In genomic region chr15:98868346-98869063, GRCm38 (mm10) we compare ENCODE assay signal across 8 mouse cellular contexts. TPM values are rescaled to one million over a fixed set of nuclear protein-coding genes. Genes with fewer than 3 reads are reported as not detected.
A peak's percentile ranks its signal among the peaks of the same experiment; 100 is the strongest.
DNase-seq lines count a peak whose midpoint lies in the region; ATAC-seq and TF ChIP-seq lines count a peak whose summit lies in the region.

No protein-coding gene starts in this region.

- no peak overlapping the region for H3K27ac ChIP-seq in forebrain, postnatal 0 days (ENCODE audit: low read depth, low read length)
- H3K27ac ChIP-seq in liver, embryonic 14.5 days, result peak overlapping the region; percentile 16

- H3K9ac ChIP-seq in forebrain, postnatal 0 days, result peak overlapping the region; percentile 97
- peak overlapping the region; percentile 97 for H3K9ac ChIP-seq in liver, embryonic 14.5 days (replicated peaks)

- H3K27me3 ChIP-seq in erythroblast, embryonic 14.5 days (ENCODE audit: control insufficient read depth), result no peaks in the 10 kb centered on the region
- H3K27me3 ChIP-seq in forebrain, postnatal 0 days (ENCODE audit: insufficient read depth, low read length), result no peaks in the 10 kb centered on the region
- no peaks in the 10 kb centered on the region for H3K27me3 ChIP-seq in liver, embryonic 14.5 days (ENCODE audit: control insufficient read depth, insufficient read depth, low read length)

- no peak for TF ChIP-seq CTCF in forebrain, postnatal 0 days (IDR thresholded peaks at IDR 0.05; ENCODE audit: low read depth)
- TF ChIP-seq CTCF in liver, embryonic 14.5 days (IDR thresholded peaks at IDR 0.05; ENCODE audit: low read depth), result no peak

- H3K36me3 ChIP-seq in erythroblast, embryonic 14.5 days (ENCODE audit: control insufficient read depth), result peaks cover 55% of the 10 kb centered on the region
- peaks cover 29% of the 10 kb centered on the region for H3K36me3 ChIP-seq in forebrain, postnatal 0 days (ENCODE audit: insufficient read depth)
- H3K36me3 ChIP-seq in liver, embryonic 14.5 days (replicated peaks; ENCODE audit: control insufficient read depth, insufficient read depth, low read depth), result peaks cover 32% of the 10 kb centered on the region

- 22% methylated on average over 11 of the region's 11 CpGs for WGBS in forebrain, postnatal 0 days
- 24% methylated on average over 11 of the region's 11 CpGs for WGBS in liver, embryonic 14.5 days (ENCODE audit: insufficient replicate concordance)

- H3K4me1 ChIP-seq in erythroblast, embryonic 14.5 days (ENCODE audit: control insufficient read depth), result peaks cover 56% of the 10 kb centered on the region
- H3K4me1 ChIP-seq in forebrain, postnatal 0 days (ENCODE audit: insufficient read depth), result peaks cover 26% of the 10 kb centered on the region
- H3K4me1 ChIP-seq in liver, embryonic 14.5 days (replicated peaks; ENCODE audit: control insufficient read depth in 2 of 2, insufficient read depth in 2 of 2, low read length in 1 of 2), result peaks cover 21 to 25% of the 10 kb centered on the region in 2 experiments

- peak overlapping the region; percentile 99 for H3K4me3 ChIP-seq in erythroblast, embryonic 14.5 days (replicated peaks)
- peak overlapping the region; percentile 99 for H3K4me3 ChIP-seq in forebrain, postnatal 0 days (ENCODE audit: low read depth, low read length)
- H3K4me3 ChIP-seq in liver, embryonic 14.5 days (ENCODE audit: insufficient read depth in 1 of 2, low read depth in 2 of 2, low read length in 2 of 2), result peak overlapping the region; percentile 94 to 97

- TF ChIP-seq EP300 in liver, embryonic 14.5 days (IDR thresholded peaks at IDR 0.05; ENCODE audit: low read depth), result no peak

- no peaks in the 10 kb centered on the region for H3K9me3 ChIP-seq in erythroblast, embryonic 14.5 days (ENCODE audit: control insufficient read depth, low read length)
- H3K9me3 ChIP-seq in forebrain, postnatal 0 days (ENCODE audit: low read length), result no peaks in the 10 kb centered on the region
- no peaks in the 10 kb centered on the region for H3K9me3 ChIP-seq in liver, embryonic 14.5 days (ENCODE audit: control insufficient read depth, low read length)

- H3K4me2 ChIP-seq in forebrain, postnatal 0 days (ENCODE audit: low read depth), result peak overlapping the region; percentile 91
- peak overlapping the region; percentile 75 for H3K4me2 ChIP-seq in liver, embryonic 14.5 days (ENCODE audit: low read depth)

- peak; percentile 25 for DNase-seq in A20 (ENCODE audit: low read depth, low spot score)
- DNase-seq in forebrain, postnatal 0 days, result no peak
- DNase-seq in liver, embryonic 14.5 days (ENCODE audit: low read depth in 3 of 3, low spot score in 3 of 3), result no peak
- DNase-seq in frontal cortex, postnatal 14 days (ENCODE audit: low spot score in 2 of 2), result no peak
- DNase-seq in gastrocnemius, adult 18-20 months (ENCODE audit: low spot score), result no peak

- ATAC-seq in erythroblast, adult 5-6 weeks (replicated peaks; ENCODE audit: low FRiP score, poor library complexity, severe bottlenecking), result no peak
- ATAC-seq in forebrain, postnatal 0 days, result no peak
- no peak for ATAC-seq in liver, embryonic 14.5 days (ENCODE audit: insufficient read depth)
- no peak for ATAC-seq in granulocyte monocyte progenitor cell, adult 5-6 weeks (replicated peaks; ENCODE audit: poor library complexity, severe bottlenecking)

RNA-seq across cellular contexts. Expression of gene Kmt2d, which starts 2.5 kb away (rescaled TPM):
- polyA plus RNA-seq in erythroblast, embryonic 14.5 days (2012), result 1.5 and 2.6 TPM in 2 replicates
- total RNA-seq in erythroblast, adult 5-6 weeks (2015; ENCODE audit: low replicate concordance), result 23.0 and 28.1 TPM in 2 replicates
- 27.9 and 31.8 TPM in 2 replicates for total RNA-seq in erythroblast, adult 5-6 weeks (2017; ENCODE audit: low replicate concordance)
- 22.7 and 25.8 TPM in 2 replicates for total RNA-seq in forebrain, postnatal 0 days (2014; rRNA removed)
- polyA plus RNA-seq in forebrain, postnatal 0 days (2015; fragmentation: Nextera tagmentation; extraction: Ambion mirVana), result 2.9 and 6.2 TPM in 2 replicates
- polyA plus RNA-seq in liver, embryonic 14.5 days (2012; rRNA removed), result 4.3 and 5.7 TPM in 2 replicates
- 3.9 and 4.3 TPM in 2 replicates for polyA plus RNA-seq in liver, embryonic 14.5 days (2014; fragmentation: Nextera tagmentation; extraction: Ambion mirVana)
- 59.0 and 81.0 TPM in 2 replicates for total RNA-seq in granulocyte monocyte progenitor cell, adult 5-6 weeks (2014; fragmentation: Nextera tagmentation)
- 15.8 and 24.9 TPM in 2 replicates for total RNA-seq in granulocyte monocyte progenitor cell, adult 5-6 weeks (2017)
- 10 to 100 TPM; 43.2 to 50.1 TPM for total RNA-seq in gastrocnemius, adult 18-20 months (2021)

RNA-seq across cellular contexts. Expression of gene Rhebl1, which starts 25.8 kb away (rescaled TPM):
- polyA plus RNA-seq in erythroblast, embryonic 14.5 days (2012), result 0.24 and 0.38 TPM in 2 replicates
- total RNA-seq in erythroblast, adult 5-6 weeks (2015; ENCODE audit: low replicate concordance), result 2.1 TPM in 1 of 2 replicates, not detected in the other
- total RNA-seq in erythroblast, adult 5-6 weeks (2017; ENCODE audit: low replicate concordance), result 0.98 and 1.8 TPM in 2 replicates
- total RNA-seq in forebrain, postnatal 0 days (2014; rRNA removed), result 16.5 and 20.7 TPM in 2 replicates
- 34.1 and 37.5 TPM in 2 replicates for polyA plus RNA-seq in forebrain, postnatal 0 days (2015; fragmentation: Nextera tagmentation; extraction: Ambion mirVana)
- polyA plus RNA-seq in liver, embryonic 14.5 days (2012; rRNA removed), result 2.3 and 2.5 TPM in 2 replicates
- polyA plus RNA-seq in liver, embryonic 14.5 days (2014; fragmentation: Nextera tagmentation; extraction: Ambion mirVana), result 2.9 and 3.2 TPM in 2 replicates
- total RNA-seq in granulocyte monocyte progenitor cell, adult 5-6 weeks (2014; fragmentation: Nextera tagmentation), result 14.3 and 25.5 TPM in 2 replicates
- total RNA-seq in granulocyte monocyte progenitor cell, adult 5-6 weeks (2017), result 4.3 and 7.3 TPM in 2 replicates
- 1 to 10 TPM; 1.3 TPM for total RNA-seq in gastrocnemius, adult 18-20 months (2021)

RNA-seq across cellular contexts. Expression of gene Dhh, which starts 29.8 kb away (rescaled TPM):
- polyA plus RNA-seq in erythroblast, embryonic 14.5 days (2012), result not detected in 2 replicates
- total RNA-seq in erythroblast, adult 5-6 weeks (2015; ENCODE audit: low replicate concordance), result not detected in 2 replicates
- not detected in 2 replicates for total RNA-seq in erythroblast, adult 5-6 weeks (2017; ENCODE audit: low replicate concordance)
- 0.15 and 0.76 TPM in 2 replicates for total RNA-seq in forebrain, postnatal 0 days (2014; rRNA removed)
- 0.25 and 0.58 TPM in 2 replicates for polyA plus RNA-seq in forebrain, postnatal 0 days (2015; fragmentation: Nextera tagmentation; extraction: Ambion mirVana)
- 0.04 and 0.08 TPM in 2 replicates for polyA plus RNA-seq in liver, embryonic 14.5 days (2012; rRNA removed)
- 0.09 TPM in 1 of 2 replicates, not detected in the other for polyA plus RNA-seq in liver, embryonic 14.5 days (2014; fragmentation: Nextera tagmentation; extraction: Ambion mirVana)
- not detected in 2 replicates for total RNA-seq in granulocyte monocyte progenitor cell, adult 5-6 weeks (2014; fragmentation: Nextera tagmentation)
- not detected in 2 replicates for total RNA-seq in granulocyte monocyte progenitor cell, adult 5-6 weeks (2017)
- 1 to 10 TPM in 1 of 2 experiments, under 1 TPM in 1; 0.75 to 1.5 TPM for total RNA-seq in gastrocnemius, adult 18-20 months (2021)

RNA-seq across cellular contexts. Expression of gene Prkag1, which starts 37.2 kb away (rescaled TPM):
- 54.6 and 55.9 TPM in 2 replicates for polyA plus RNA-seq in erythroblast, embryonic 14.5 days (2012)
- 20.2 and 21.5 TPM in 2 replicates for total RNA-seq in erythroblast, adult 5-6 weeks (2015; ENCODE audit: low replicate concordance)
- 35.1 and 37.9 TPM in 2 replicates for total RNA-seq in erythroblast, adult 5-6 weeks (2017; ENCODE audit: low replicate concordance)
- 46.5 and 48.3 TPM in 2 replicates for total RNA-seq in forebrain, postnatal 0 days (2014; rRNA removed)
- 55.0 and 58.4 TPM in 2 replicates for polyA plus RNA-seq in forebrain, postnatal 0 days (2015; fragmentation: Nextera tagmentation; extraction: Ambion mirVana)
- polyA plus RNA-seq in liver, embryonic 14.5 days (2012; rRNA removed), result 77.4 and 83.3 TPM in 2 replicates
- polyA plus RNA-seq in liver, embryonic 14.5 days (2014; fragmentation: Nextera tagmentation; extraction: Ambion mirVana), result 78.3 and 85.3 TPM in 2 replicates
- 34.2 and 63.8 TPM in 2 replicates for total RNA-seq in granulocyte monocyte progenitor cell, adult 5-6 weeks (2014; fragmentation: Nextera tagmentation)
- 85.0 and 110 TPM in 2 replicates for total RNA-seq in granulocyte monocyte progenitor cell, adult 5-6 weeks (2017)
- total RNA-seq in gastrocnemius, adult 18-20 months (2021), result 10 to 100 TPM; 48.1 to 49.6 TPM

RNA-seq across cellular contexts. Expression of gene Lmbr1l, which starts 49.5 kb away (rescaled TPM):
- polyA plus RNA-seq in erythroblast, embryonic 14.5 days (2012), result 0.37 and 0.59 TPM in 2 replicates
- total RNA-seq in erythroblast, adult 5-6 weeks (2015; ENCODE audit: low replicate concordance), result 2.3 and 3.3 TPM in 2 replicates
- total RNA-seq in erythroblast, adult 5-6 weeks (2017; ENCODE audit: low replicate concordance), result 10.6 and 12.8 TPM in 2 replicates
- 44.1 and 59.3 TPM in 2 replicates for total RNA-seq in forebrain, postnatal 0 days (2014; rRNA removed)
- 20.1 and 22.4 TPM in 2 replicates for polyA plus RNA-seq in forebrain, postnatal 0 days (2015; fragmentation: Nextera tagmentation; extraction: Ambion mirVana)
- 4.5 and 7.1 TPM in 2 replicates for polyA plus RNA-seq in liver, embryonic 14.5 days (2012; rRNA removed)
- polyA plus RNA-seq in liver, embryonic 14.5 days (2014; fragmentation: Nextera tagmentation; extraction: Ambion mirVana), result 0.34 and 0.70 TPM in 2 replicates
- total RNA-seq in granulocyte monocyte progenitor cell, adult 5-6 weeks (2014; fragmentation: Nextera tagmentation), result 3.5 and 8.5 TPM in 2 replicates
- 7.7 and 11.9 TPM in 2 replicates for total RNA-seq in granulocyte monocyte progenitor cell, adult 5-6 weeks (2017)
- 1 to 10 TPM; 4.8 to 4.9 TPM for total RNA-seq in gastrocnemius, adult 18-20 months (2021)
